Mouse (Mus musculus) MEL (cell line): ENCODE measurements around the gene Rps15.

Experiments
- CTCF ChIP-seq, 3 experiments: IDR thresholded peaks in 2 of 3; conservative IDR thresholded peaks in 1 of 3; 2 replicates each; pipeline ENCODE4 v1.5.1; 2011 to 2012; ENCODE audit warnings: low read length in 3 of 3, low read depth in 2 of 3, mild to moderate bottlenecking in 2 of 3, improper control_type of control experiment in 1 of 3, inconsistent platforms in 1 of 3, mixed read lengths in 1 of 3, moderate library complexity in 1 of 3; ENCODE audit not compliant: control insufficient read depth in 1 of 3, insufficient read depth in 1 of 3, poor library complexity in 1 of 3, severe bottlenecking in 1 of 3
- GABPA ChIP-seq: IDR thresholded peaks from 2 replicates; pipeline ENCODE4 v1.6.1; 2012; ENCODE audit warnings: low read depth, mild to moderate bottlenecking, inconsistent platforms, low read length, improper control_type of control experiment, moderate library complexity
- GATA1 ChIP-seq: IDR thresholded peaks from 2 replicates; pipeline ENCODE4 v1.6.1; 2011; ENCODE audit warnings: low read depth, low read length, improper control_type of control experiment
- JUND ChIP-seq: IDR thresholded peaks from 2 replicates; pipeline ENCODE4 v1.6.1; 2011; ENCODE audit warnings: low read depth, mild to moderate bottlenecking, improper control_type of control experiment, low read length
- POLR2A ChIP-seq, 2 experiments: IDR thresholded peaks; 2 replicates each; pipeline ENCODE4 v1.6.1; 2011 to 2012; ENCODE audit warnings: low read length in 2 of 2, mild to moderate bottlenecking in 2 of 2, control low read depth in 1 of 2, improper control_type of control experiment in 1 of 2, low read depth in 1 of 2, moderate library complexity in 1 of 2; ENCODE audit not compliant: control insufficient read depth in 1 of 2, insufficient read depth in 1 of 2, poor library complexity in 1 of 2
- POLR2AphosphoS5 ChIP-seq: IDR thresholded peaks from 2 replicates; pipeline ENCODE4 v1.6.1; 2012; ENCODE audit warnings: low read depth, borderline replicate concordance, mild to moderate bottlenecking, inconsistent platforms, low read length, moderate library complexity, mixed read lengths
- SMC3 ChIP-seq: IDR thresholded peaks from 2 replicates; pipeline ENCODE4 v1.6.1; 2011; ENCODE audit warnings: low read depth, low read length, improper control_type of control experiment

GRCm38 (mm10) chr10:80332525-80332989 is 40.3 kb downstream of the Rps15 start:
- TF ChIP-seq CTCF (IDR thresholded peaks at IDR 0.05 in 2 of 3, conservative IDR thresholded peaks at IDR 0.05 in 1 of 3; ENCODE audit: control insufficient read depth in 1 of 3, insufficient read depth in 1 of 3, low read depth in 2 of 3, low read length in 3 of 3, poor library complexity in 1 of 3, severe bottlenecking in 1 of 3) (no peak), POLR2A (IDR thresholded peaks at IDR 0.05; ENCODE audit: control insufficient read depth in 1 of 2, insufficient read depth in 1 of 2, low read depth in 1 of 2, low read length in 2 of 2, poor library complexity in 1 of 2) (no peak), SMC3 (no peak), JUND (no peak), GABPA (no peak), GATA1 (no peak), POLR2AphosphoS5 (no peak)
